Mouse (Mus musculus): ENCODE results near the gene Ctnnd2. TPM values are rescaled to one million over a fixed set of nuclear protein-coding genes. Genes with fewer than 3 reads are reported as not detected.

Gene Ctnnd2
- total and polyA plus RNA-seq, 3 experiments, result 0.10 to 0.35 (median 0.16) TPM

- Histone ChIP-seq H3K4me3 (no peak overlapping the region), H3K4me1 (ENCODE audit: control insufficient read depth, insufficient read depth, low read length) (no peaks in the 10 kb centered on the region), H3K36me3 (ENCODE audit: control insufficient read depth, insufficient read depth, low read length) (no peaks in the 10 kb centered on the region), H3K27me3 (ENCODE audit: control insufficient read depth, insufficient read depth, low read length) (no peaks in the 10 kb centered on the region), H3K27ac (no peak overlapping the region), H3K9ac (ENCODE audit: low read depth, low read length) (no peak overlapping the region), H3K79me2 (replicated peaks; ENCODE audit: control insufficient read depth, insufficient read depth, low read length) (no peaks in the 10 kb centered on the region)
- 59% methylated on average over 2 of the region's 2 CpGs for WGBS
- no peak for DNase-seq
- intact Hi-C loops (cut with DNase I), result no loop called here
- no peak for TF ChIP-seq POLR2A (IDR thresholded peaks at IDR 0.05; ENCODE audit: insufficient read depth, low read depth, low read length)
- peak; percentile 52 for TF ChIP-seq CTCF (IDR thresholded peaks at IDR 0.05)
These were observed 130.4 kb downstream of the Ctnnd2 start for GRCm38 (mm10) chr15:30302824-30303223.

GRCm38 (mm10) chr15:30306437-30306836, 134.0 kb downstream of the Ctnnd2 start:
- TF ChIP-seq POLR2A (IDR thresholded peaks at IDR 0.05; ENCODE audit: insufficient read depth, low read depth, low read length) (no peak), EP300 (IDR thresholded peaks at IDR 0.05; ENCODE audit: insufficient read depth, low read depth, low read length) (no peak), CTCF (IDR thresholded peaks at IDR 0.05) (no peak)
- H3K4me3 ChIP-seq, result no peak overlapping the region
- no peaks in the 10 kb centered on the region for H3K79me2 ChIP-seq (replicated peaks; ENCODE audit: control insufficient read depth, insufficient read depth, low read length)
- no peaks in the 10 kb centered on the region for H3K36me3 ChIP-seq (ENCODE audit: control insufficient read depth, insufficient read depth, low read length)
- no peak for DNase-seq
- H3K27me3 ChIP-seq (ENCODE audit: control insufficient read depth, insufficient read depth, low read length), result no peaks in the 10 kb centered on the region
- intact Hi-C loops (cut with DNase I), result no loop called here
- no peak overlapping the region for H3K27ac ChIP-seq
- WGBS, result 85% methylated on average over 7 of the region's 7 CpGs
- no peak overlapping the region for H3K9ac ChIP-seq (ENCODE audit: low read depth, low read length)
- no peaks in the 10 kb centered on the region for H3K4me1 ChIP-seq (ENCODE audit: control insufficient read depth, insufficient read depth, low read length)

DNA sequence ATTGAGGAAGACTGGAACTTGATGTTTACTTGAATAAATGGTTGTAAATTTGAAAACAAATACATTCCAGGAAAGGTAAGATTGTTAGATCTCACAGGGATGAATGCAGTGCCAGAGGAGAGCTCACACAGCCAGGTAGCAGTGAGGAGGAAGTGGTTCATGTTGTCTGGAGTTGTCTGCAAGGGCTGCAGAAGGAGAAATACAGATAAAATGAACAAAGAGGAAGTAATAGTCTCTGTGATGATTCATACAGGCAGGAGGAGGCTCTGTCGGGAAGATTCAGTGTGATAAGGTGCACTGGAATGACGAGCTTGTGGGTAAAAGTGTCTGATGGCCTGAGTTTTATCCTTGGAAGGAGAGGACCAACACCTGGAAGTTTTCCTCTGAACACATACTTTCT, 150.2 kb downstream of the Ctnnd2 start:
- Histone ChIP-seq H3K9ac (ENCODE audit: low read depth, low read length) (no peak overlapping the region), H3K27me3 (ENCODE audit: control insufficient read depth, insufficient read depth, low read length) (no peaks in the 10 kb centered on the region), H3K4me3 (no peak overlapping the region), H3K36me3 (ENCODE audit: control insufficient read depth, insufficient read depth, low read length) (no peaks in the 10 kb centered on the region), H3K79me2 (replicated peaks; ENCODE audit: control insufficient read depth, insufficient read depth, low read length) (no peaks in the 10 kb centered on the region), H3K27ac (no peak overlapping the region), H3K4me1 (ENCODE audit: control insufficient read depth, insufficient read depth, low read length) (no peaks in the 10 kb centered on the region)
- 22% methylated on average over 2 of the region's 2 CpGs for WGBS
- TF ChIP-seq POLR2A (IDR thresholded peaks at IDR 0.05; ENCODE audit: insufficient read depth, low read depth, low read length) (no peak), CTCF (IDR thresholded peaks at IDR 0.05) (no peak), EP300 (IDR thresholded peaks at IDR 0.05; ENCODE audit: insufficient read depth, low read depth, low read length) (no peak)
- DNase-seq, result no peak
- intact Hi-C loops (cut with DNase I), result no loop called here

DNA sequence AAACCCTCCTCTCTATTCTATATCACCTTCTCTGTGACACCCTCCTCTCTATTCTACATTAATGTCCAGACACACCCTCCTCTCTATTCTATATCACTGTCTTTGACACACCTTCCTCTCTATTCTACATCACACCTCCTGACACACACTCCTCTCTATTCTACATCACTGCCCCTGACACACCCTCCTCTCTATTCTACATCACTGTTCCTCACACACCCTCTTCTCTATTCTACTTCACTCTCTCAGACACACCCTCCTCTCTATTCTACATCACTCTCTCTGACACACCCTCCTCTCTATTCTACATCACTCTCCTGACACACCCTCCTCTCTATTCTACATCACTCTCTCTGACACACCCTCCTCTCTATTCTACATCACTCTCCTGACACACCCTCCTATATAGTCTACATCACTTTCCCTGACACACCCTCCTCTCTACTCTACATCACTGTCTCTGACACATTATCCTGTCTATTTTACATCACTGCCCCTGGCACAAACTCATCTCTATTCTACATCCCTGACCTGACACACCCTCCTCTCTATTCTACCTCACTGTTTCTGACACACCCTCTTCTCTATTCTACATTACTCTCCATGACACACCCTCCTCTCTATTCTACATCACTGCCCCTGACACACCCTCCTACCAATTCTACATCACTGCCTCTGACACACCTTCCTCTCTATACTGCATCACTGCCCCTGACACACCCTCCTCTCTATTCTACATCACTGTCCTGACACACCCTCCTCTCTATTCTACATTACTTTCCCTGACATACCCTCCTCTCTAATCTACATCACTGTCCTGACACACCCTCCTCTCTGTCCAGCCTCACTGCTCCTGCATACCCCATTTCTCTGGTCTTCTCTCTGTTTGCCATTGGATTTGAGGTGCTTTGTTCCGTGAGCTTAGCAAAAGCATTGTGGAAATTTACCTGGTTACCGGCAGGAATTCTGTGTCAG, 161.2 kb downstream of the Ctnnd2 start:
- no peak for TF ChIP-seq POLR2A (IDR thresholded peaks at IDR 0.05; ENCODE audit: insufficient read depth, low read depth, low read length)
- no peak for TF ChIP-seq CTCF (IDR thresholded peaks at IDR 0.05)
- no peak for TF ChIP-seq EP300 (IDR thresholded peaks at IDR 0.05; ENCODE audit: insufficient read depth, low read depth, low read length)
- no peak for DNase-seq
- H3K79me2 ChIP-seq (replicated peaks; ENCODE audit: control insufficient read depth, insufficient read depth, low read length), result no peaks in the 10 kb centered on the region
- H3K9ac ChIP-seq (ENCODE audit: low read depth, low read length), result no peak overlapping the region
- H3K36me3 ChIP-seq (ENCODE audit: control insufficient read depth, insufficient read depth, low read length), result no peaks in the 10 kb centered on the region
- intact Hi-C loops (cut with DNase I), result no loop called here
- H3K27ac ChIP-seq, result no peak overlapping the region
- no peak overlapping the region for H3K4me3 ChIP-seq
- 54% methylated on average over 2 of the region's 2 CpGs for WGBS
- H3K27me3 ChIP-seq (ENCODE audit: control insufficient read depth, insufficient read depth, low read length), result no peaks in the 10 kb centered on the region
- no peaks in the 10 kb centered on the region for H3K4me1 ChIP-seq (ENCODE audit: control insufficient read depth, insufficient read depth, low read length)

- H3K4me3 ChIP-seq, result no peak overlapping the region
- no peak overlapping the region for H3K9ac ChIP-seq (ENCODE audit: low read depth, low read length)
- DNase-seq, result no peak
- H3K27me3 ChIP-seq (ENCODE audit: control insufficient read depth, insufficient read depth, low read length), result no peaks in the 10 kb centered on the region
- intact Hi-C loops (cut with DNase I), result no loop called here
- H3K36me3 ChIP-seq (ENCODE audit: control insufficient read depth, insufficient read depth, low read length), result no peaks in the 10 kb centered on the region
- no peaks in the 10 kb centered on the region for H3K79me2 ChIP-seq (replicated peaks; ENCODE audit: control insufficient read depth, insufficient read depth, low read length)
- TF ChIP-seq CTCF (IDR thresholded peaks at IDR 0.05), result no peak
- no peak for TF ChIP-seq POLR2A (IDR thresholded peaks at IDR 0.05; ENCODE audit: insufficient read depth, low read depth, low read length)
- no peak for TF ChIP-seq EP300 (IDR thresholded peaks at IDR 0.05; ENCODE audit: insufficient read depth, low read depth, low read length)
- H3K27ac ChIP-seq, result no peak overlapping the region
- H3K4me1 ChIP-seq (ENCODE audit: control insufficient read depth, insufficient read depth, low read length), result no peaks in the 10 kb centered on the region
- 45% methylated on average over 6 of the region's 6 CpGs for WGBS
These were observed 166.3 kb downstream of the Ctnnd2 start for GRCm38 (mm10) chr15:30338585-30339197.

- no peak overlapping the region for H3K27ac ChIP-seq
- no peak for DNase-seq
- intact Hi-C loops (cut with DNase I), result no loop called here
- WGBS, result 89% methylated on average over 5 of the region's 5 CpGs
- no peaks in the 10 kb centered on the region for H3K36me3 ChIP-seq (ENCODE audit: control insufficient read depth, insufficient read depth, low read length)
- H3K79me2 ChIP-seq (replicated peaks; ENCODE audit: control insufficient read depth, insufficient read depth, low read length), result no peaks in the 10 kb centered on the region
- H3K27me3 ChIP-seq (ENCODE audit: control insufficient read depth, insufficient read depth, low read length), result no peaks in the 10 kb centered on the region
- TF ChIP-seq POLR2A (IDR thresholded peaks at IDR 0.05; ENCODE audit: insufficient read depth, low read depth, low read length) (no peak), CTCF (IDR thresholded peaks at IDR 0.05) (no peak), EP300 (IDR thresholded peaks at IDR 0.05; ENCODE audit: insufficient read depth, low read depth, low read length) (no peak)
- H3K4me3 ChIP-seq, result no peak overlapping the region
- no peaks in the 10 kb centered on the region for H3K4me1 ChIP-seq (ENCODE audit: control insufficient read depth, insufficient read depth, low read length)
- no peak overlapping the region for H3K9ac ChIP-seq (ENCODE audit: low read depth, low read length)
These were observed 173.4 kb downstream of the Ctnnd2 start for GRCm38 (mm10) chr15:30345754-30346153.
